Mouse (Mus musculus) liver, adult 2 months (tissue): ENCODE measurements around the gene Slco2b1.

Source experiments
- CTCF ChIP-seq: fragments of 200-500 bp; IDR thresholded peaks from 2 replicates; pipeline ENCODE4 v1.5.1; 2011; ENCODE audit warnings: low read depth, low read length, control low read depth
- POLR2A ChIP-seq: fragments of 200-500 bp; IDR thresholded peaks from 2 replicates; pipeline ENCODE4 v1.6.1; 2011; ENCODE audit warnings: low read length, control low read depth; ENCODE audit not compliant: insufficient read depth; ENCODE audit errors: extremely low read depth

DNA sequence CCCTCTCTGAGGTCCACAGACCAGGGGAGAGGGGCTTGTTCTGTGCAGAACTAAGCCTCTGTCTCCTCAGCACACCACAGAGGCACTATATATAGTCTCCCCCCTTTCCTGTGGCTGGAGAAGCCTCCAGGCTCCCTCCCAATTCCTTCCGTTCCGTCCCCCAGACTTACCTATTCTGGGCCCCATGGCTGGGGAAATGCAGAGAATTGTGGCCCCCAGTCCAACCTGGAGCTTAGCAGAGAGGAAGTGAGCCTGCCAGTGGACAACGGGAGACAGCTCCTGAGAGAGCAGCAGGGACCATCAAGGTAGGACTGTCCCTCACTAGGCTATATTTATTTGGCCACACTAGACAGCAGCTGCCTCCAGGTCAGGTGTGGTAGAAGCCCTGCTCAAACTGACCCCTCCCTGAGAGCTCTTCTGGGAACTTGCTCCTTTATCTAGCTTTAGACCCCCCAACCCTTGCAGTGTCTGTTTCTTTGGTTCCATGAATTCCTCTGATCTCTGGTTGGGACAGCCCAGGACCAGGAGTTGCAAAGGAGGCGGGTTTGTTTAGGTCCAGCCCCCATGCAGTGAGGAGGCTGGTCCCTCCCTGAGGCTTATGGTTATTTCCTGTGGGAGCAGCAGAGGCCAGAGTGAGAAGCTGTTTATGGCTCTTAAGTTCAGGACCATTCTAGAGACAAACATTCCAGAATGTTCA is 4.7 kb downstream of the Slco2b1 start:
- no peak for TF ChIP-seq POLR2A
- TF ChIP-seq CTCF: no peak
